Mouse (Mus musculus) cortical plate, adult 2 months (tissue): ENCODE data around the gene Anapc1.

Source experiments
- CTCF ChIP-seq: fragments of 200-500 bp; IDR thresholded peaks from 2 replicates; pipeline ENCODE4 v1.5.1; 2011; ENCODE audit warnings: mild to moderate bottlenecking, control low read depth, low read length; ENCODE audit not compliant: insufficient read depth; ENCODE audit errors: extremely low read depth
- POLR2A ChIP-seq: fragments of 200-500 bp; IDR thresholded peaks from 2 replicates; pipeline ENCODE4 v1.6.1; 2011; ENCODE audit warnings: mild to moderate bottlenecking, low read length, control low read depth; ENCODE audit not compliant: insufficient read depth; ENCODE audit errors: extremely low read depth

GRCm38 (mm10) chr2:128719380-128719779 is 32.2 kb upstream of the Anapc1 start:
- no peak for TF ChIP-seq POLR2A
- no peak for TF ChIP-seq CTCF
